Mouse (Mus musculus) R1 (cell line): ENCODE results near the gene Gm20538.
A peak's percentile ranks its signal among the peaks of the same experiment; 100 is the strongest.

Experiments
- DNase-seq: peaks from one replicate; pipeline ENCODE4 v3.0.0-alpha.2; 2018; ENCODE audit warnings: low read depth, low spot score

The Gm20538 gene

DNA sequence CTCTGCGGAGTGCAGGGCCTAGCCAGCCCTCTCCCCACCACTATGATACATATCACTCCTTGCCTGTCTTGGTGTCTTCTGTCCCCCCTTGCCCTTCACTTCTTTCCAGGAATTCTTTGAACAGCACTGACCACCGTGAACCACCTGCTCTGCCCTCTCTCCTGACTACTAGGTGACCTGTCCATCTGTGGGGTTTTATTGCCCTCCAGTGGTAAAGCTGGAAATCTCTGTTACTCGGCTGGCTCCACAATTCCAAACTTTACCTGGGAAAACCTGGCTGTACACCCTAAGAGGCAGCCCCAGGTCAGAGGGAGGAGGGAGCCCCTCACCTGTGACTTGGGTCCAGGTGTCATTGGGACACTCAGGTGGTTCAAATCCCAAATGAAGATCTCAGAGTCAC lies 17.3 kb downstream of the Gm20538 start:
- DNase-seq = no peak

DNA sequence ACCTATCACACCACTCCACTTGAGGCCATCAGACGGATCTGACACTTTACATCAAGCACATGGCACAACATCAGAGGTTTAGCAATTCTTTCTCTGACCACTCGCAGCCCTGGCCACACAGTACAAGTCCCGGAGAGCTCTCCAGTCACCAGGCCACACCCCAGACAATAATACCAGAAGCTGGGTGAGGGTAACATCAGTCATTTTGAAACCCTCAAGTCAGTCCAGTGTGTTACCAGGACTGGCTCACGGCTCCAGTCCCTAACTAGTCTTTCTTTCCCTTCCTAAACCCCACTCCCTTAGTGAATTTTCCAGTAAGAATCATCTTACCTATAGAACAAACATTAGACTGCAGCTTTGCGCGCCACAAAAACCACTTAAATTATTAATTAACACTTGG lies 22.6 kb downstream of the Gm20538 start:
- no peak for DNase-seq

DNA sequence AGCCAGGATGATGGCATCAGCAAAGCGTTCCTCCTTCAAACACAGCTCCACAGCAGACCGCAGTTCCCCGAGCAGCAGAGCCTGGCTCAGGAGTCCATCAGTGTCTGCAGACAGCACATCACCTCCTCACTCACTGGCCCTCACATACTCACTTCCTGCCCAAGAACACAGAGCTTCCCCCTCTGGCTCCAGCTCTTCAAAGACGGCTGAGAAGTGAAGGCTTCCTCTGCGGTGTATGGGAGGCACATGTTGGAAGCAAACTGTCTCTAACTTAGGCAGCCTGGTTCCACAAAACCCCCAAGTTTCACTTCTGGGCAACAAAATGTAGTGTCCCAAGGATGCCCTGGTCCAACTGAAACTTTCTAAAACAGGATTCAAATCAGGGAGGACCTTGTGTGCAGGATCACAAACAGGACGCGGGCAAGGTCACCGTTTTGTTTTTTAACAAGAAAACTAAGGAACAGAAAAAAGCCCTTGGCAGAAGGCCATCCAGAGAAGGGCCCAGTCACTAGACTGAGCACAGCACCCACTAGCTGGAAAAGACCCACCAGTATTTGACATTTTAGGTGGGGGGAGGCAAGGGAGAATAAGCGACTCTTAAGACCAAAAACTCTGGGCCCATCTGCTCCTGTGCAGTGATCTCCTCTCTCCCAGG lies 27.0 kb downstream of the Gm20538 start:
- DNase-seq = no peak

DNA sequence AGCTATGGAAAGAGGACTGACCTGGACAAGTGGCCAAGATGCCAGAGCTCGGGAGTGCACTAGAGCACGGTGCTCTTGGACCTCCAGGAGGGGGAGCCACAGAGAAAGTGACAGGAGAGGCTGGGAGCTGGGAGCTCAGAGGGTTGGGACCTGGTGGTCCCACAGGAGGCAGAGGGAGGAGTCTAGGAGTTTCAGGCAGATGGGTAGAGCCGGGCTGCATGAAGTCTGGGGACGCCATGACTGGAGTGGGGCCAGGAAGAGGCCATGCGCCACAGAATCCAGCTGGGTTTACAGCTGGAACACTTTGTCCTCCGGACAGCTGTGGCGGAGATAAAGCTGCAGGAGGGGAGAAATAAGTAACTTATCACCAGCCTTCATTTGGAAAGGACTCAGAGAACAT lies 33.5 kb downstream of the Gm20538 start:
- DNase-seq = peak; percentile 83

DNA sequence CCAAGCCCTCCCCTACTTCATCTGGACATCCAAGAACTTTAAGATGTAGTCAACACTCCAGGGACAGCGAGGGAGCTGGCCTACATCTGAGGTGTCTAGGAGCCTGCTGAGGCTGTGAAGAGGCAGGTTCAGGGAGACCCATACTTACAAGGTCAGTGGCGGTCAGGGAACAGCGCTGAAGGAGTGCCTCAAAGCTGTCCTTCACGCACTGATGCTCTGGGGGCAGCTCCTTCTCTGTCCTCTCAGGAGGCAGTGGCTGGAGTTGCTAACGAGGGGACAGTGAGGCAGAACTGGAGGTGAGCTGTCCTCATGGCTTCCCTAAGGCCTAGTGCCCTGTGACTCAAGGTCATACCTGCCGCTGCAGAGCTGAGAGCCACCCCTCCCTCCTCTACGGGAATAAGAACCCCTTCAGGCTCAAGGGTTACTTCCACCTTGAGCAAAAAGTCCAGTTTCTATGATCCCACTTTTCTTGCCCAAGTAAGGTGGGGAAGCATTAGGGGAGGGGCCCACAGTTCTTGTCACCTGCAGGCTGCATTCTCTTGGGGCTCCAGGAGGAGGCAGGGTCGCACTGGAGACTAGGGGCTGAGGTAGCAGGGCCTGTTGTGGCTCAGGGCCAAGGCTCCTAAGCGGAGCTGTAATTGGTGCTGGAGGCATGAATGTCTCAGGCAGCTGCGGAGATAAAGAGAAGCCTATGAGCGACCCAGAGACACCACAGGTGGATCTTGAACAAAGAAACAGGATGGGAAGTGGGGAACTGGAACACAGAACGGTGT lies 34.4 kb downstream of the Gm20538 start:
- peak; percentile 81 for DNase-seq

- DNase-seq = no peak
Observed at GRCm38 (mm10) chr19:44515769-44516168, 36.9 kb downstream of the Gm20538 start.

- peak; percentile 35 for DNase-seq
Observed at GRCm38 (mm10) chr19:44514521-44515451, 37.8 kb downstream of the Gm20538 start.

DNA sequence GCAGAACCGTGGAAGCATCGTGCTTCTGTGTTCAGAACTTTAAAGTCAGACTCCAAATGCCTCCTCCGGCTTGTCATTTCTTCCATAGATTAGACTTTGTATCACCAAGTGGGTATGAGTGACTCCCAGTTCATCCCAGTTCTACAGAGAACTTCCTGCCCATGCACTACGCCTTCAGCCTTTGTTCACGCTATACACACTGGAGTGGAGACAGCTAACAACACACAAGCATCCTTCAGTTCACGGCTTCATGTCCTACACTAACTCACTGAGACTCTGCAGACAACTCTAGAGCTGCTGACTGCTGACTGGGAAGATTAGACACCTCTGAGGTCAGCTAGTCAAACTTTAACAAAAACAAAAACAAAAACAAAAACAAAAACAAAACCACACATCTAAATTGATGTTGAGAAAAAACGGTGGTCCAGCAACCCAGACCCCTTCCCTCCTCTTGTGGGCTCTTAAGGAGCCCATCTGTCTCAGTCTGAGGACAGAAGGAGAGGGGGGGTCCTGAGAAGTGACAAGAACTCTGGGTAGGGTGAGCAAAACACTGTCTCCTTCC lies 38.6 kb downstream of the Gm20538 start:
- DNase-seq = no peak

DNA sequence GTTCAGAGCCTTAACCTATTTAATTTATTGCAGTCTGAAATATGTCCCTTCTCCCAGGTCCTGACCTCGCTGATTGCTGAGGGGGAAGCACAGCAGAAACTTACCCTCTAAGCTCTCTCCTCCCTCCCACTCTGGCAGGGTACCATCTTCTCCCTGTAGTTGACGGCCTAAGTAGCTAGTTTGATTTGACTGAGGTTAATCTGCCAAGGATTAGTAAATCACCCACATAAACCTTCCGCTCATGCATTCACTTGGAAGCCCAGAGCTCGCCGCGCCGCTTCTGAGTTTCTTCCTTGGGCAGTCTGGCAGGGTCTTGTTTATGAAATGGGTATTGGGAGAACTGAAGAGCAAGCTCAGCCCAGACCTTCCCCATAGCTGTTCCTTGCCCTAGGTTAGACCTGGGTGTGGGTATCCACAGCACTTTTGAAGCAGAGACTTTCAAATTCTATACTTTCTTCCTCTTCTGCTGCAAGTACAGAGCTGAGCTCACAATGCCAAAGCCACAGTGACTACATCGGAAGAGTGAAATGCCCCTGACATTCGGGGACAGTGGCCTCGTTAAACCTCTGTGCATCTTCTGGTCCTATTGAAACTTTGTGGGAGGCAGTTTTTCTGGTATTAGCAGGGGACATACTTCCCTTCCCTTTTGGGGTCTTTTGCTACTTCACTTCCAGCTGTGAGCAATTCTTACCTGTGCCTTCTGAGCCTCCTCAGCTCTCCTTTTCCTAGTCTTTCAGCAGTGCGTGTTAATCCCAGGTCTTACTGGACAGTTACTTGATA lies 39.4 kb downstream of the Gm20538 start:
- DNase-seq = no peak

DNA sequence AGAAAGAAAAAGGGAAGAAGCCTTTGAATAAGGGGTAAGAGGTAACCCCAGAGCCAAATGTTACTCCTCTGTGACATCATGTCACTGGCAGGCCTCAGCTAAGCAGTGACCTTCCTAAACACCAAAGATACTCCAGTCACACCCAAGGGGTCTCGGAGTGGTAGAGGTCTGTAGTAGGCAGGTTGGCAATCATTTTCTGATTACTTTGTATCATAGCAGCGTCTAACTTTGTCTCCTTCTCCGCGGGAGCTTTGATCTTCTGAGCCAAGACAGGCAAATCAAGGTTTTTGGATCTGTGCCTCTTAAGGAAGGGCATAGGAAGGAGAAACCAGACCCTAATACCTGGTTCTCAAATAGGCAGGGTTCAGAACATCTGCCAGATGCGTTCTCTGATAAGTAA lies 40.0 kb downstream of the Gm20538 start:
- DNase-seq = no peak

GRCm38 (mm10) chr19:44511451-44512231 lies 41.0 kb downstream of the Gm20538 start:
- DNase-seq = peak; percentile 47

GRCm38 (mm10) chr19:44510534-44511175 lies 42.0 kb downstream of the Gm20538 start:
- peak; percentile 32 for DNase-seq

DNA sequence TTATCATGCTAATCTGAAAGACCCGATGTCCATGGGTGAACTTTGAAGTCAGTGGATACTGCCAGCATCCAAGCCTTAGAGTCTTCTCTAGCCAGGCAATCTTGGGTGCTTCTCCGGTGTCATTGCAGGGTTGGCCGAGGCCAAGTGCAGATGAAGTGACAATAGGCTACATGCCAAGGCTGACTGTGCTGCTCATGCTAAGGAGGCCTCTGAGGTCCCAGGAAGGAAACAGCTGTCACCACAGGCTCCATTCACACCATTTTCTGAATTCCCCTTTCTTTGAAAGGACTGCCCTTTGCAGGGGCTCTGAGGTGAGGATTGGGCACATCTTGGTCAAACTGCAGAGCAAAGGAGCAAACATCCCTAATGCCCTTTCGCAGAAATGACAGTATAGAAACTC lies 49.9 kb downstream of the Gm20538 start:
- DNase-seq = no peak

GRCm38 (mm10) chr19:44501925-44502324 lies 50.7 kb downstream of the Gm20538 start:
- no peak for DNase-seq

DNA sequence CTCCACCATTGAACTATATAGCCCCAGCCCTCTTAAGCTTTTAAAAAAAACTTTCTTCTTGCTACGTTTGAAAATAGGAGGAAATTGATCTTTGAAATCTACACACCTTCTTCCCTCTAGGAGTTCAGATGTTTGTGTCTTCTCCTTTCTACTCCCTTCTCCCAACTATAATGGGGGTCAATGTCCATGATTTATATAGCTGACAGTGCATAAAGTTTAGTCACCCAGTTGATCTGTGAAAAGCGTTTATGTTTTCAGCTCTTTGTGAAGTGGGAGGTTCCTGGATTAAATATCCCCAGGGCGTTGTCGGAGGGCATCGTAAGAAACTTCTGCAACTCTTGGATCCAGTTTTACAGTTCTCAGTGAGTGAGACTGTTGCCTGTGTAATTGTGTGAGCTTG lies 52.4 kb downstream of the Gm20538 start:
- DNase-seq = no peak

- no peak for DNase-seq
Observed at GRCm38 (mm10) chr19:44498936-44499335, 53.7 kb downstream of the Gm20538 start.

DNA sequence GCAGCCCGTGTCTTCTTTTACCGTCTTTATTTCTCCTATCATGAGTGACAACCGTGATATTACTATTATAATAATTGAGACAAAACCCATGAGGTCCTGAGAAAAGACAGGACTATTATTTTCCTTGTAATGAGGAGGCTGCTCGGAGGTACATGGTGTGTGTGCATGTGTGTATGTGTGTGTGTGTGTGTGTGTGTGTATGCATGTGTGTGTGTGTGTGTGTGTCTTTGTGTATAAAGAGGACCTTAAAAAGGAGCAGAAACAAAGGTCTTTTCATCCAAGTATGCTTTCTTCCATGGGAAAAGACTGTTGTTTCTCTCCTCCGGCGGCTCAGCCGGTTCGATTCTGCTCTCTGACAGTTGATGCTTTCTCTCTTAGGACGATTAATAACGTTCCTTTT lies 55.7 kb downstream of the Gm20538 start:
- no peak for DNase-seq

DNA sequence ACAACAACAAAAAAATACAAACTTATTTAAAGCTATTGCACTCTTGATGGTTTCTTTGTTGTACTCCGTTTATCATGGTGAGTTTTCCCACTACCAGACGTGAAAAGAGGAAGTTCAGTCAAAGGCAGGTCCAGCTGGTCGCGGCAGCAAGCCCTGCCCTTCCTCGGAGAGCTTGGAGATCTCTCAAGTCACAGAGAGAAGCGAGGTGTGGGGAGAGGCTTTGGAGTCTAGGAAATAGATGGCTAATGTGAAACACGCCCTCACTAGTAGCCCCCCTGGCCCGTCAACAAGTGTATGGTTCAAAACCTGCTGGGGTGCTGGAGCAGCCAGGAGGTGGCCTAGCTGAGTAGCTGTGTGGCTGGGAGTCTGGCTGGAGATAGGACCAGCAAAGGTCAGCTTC lies 56.1 kb downstream of the Gm20538 start:
- no peak for DNase-seq
